Mouse (Mus musculus): ENCODE results near the gene Peli2. TPM values are rescaled to one million over a fixed set of nuclear protein-coding genes. Genes with fewer than 3 reads are reported as not detected.

Gene Peli2
- polyA plus RNA-seq, 1 experiment, result 8.8 TPM

DNA sequence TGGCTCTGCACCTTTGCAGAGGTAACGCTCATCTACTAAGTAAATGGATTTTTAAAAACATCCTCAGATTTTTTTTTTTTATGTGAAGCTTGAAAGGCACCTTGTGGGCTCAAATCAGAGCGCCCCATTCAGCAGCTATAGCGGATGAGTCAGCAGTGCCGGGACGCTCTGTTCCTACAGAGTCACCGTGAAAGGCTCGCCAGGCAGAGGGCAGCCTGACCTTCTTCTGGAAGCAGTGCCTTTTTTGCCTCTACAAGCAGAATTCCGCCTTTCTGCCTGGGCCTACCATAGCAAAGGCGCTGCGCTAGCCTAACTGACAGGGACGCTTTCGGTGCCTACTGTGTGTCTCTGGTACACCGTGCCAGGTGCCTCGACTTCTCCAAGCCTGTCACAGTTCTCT lies 41.8 kb downstream of the Peli2 start:
- Histone ChIP-seq H3K4me1 (ENCODE audit: control insufficient read depth, insufficient read depth, low read length) (no peaks in the 10 kb centered on the region), H3K27ac (ENCODE audit: control insufficient read depth, insufficient read depth, low read depth, low read length, poor library complexity) (no peak overlapping the region), H3K4me3 (replicated peaks; ENCODE audit: control insufficient read depth, low read depth, low read length) (no peak overlapping the region)
- TF ChIP-seq CTCF (IDR thresholded peaks at IDR 0.05; ENCODE audit: control insufficient read depth, insufficient read depth, low read length) (no peak), POLR2A (IDR thresholded peaks at IDR 0.05; ENCODE audit: borderline replicate concordance, control insufficient read depth, low read depth, low read length) (no peak)
- WGBS, result 85% methylated on average over 14 of the region's 14 CpGs

DNA sequence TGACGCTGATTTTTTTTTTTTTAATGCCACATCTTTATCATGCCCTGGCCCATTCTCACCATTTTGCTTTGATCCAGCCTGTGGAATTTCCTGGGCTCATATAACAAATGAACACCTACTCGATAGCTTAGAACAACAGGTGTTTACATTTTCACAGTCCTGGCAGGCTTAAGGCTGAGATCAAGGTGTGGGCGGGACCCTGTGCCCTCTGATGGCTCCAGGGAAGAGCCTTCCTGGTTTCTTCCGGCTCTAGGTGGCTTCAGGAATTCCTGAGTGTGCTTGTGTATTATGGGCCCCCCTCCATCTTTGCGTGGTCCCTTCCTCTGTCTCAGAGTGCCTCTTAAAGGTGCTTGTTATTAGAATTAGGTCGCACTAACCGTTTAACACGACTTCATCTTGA lies 44.3 kb downstream of the Peli2 start:
- Histone ChIP-seq H3K4me1 (ENCODE audit: control insufficient read depth, insufficient read depth, low read length) (no peaks in the 10 kb centered on the region), H3K4me3 (replicated peaks; ENCODE audit: control insufficient read depth, low read depth, low read length) (no peak overlapping the region), H3K27ac (ENCODE audit: control insufficient read depth, insufficient read depth, low read depth, low read length, poor library complexity) (no peak overlapping the region)
- WGBS, result 88% methylated on average over 8 of the region's 8 CpGs
- TF ChIP-seq CTCF (IDR thresholded peaks at IDR 0.05; ENCODE audit: control insufficient read depth, insufficient read depth, low read length) (no peak), POLR2A (IDR thresholded peaks at IDR 0.05; ENCODE audit: borderline replicate concordance, control insufficient read depth, low read depth, low read length) (no peak)

DNA sequence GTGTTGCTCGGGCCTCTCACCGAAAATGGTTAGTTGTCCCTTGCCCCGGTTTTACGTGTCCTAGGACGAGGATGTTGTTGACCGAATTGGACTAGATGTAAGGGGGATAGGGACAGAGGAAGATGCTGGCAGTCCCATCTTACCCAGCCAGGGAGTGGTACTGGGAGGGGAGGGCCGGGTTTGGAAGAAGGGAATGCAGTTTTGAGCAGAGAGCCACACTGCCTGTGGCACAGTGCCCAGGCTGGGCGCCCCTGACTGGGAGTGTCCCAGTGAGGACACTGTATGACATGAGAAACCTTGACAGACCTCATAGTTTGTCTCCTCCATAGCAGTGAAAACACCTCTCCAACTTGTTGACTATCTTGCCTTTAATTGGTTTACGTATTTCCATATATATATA lies 45.8 kb downstream of the Peli2 start:
- no peak for TF ChIP-seq CTCF (IDR thresholded peaks at IDR 0.05; ENCODE audit: control insufficient read depth, insufficient read depth, low read length)
- no peak for TF ChIP-seq POLR2A (IDR thresholded peaks at IDR 0.05; ENCODE audit: borderline replicate concordance, control insufficient read depth, low read depth, low read length)
- Histone ChIP-seq H3K4me3 (replicated peaks; ENCODE audit: control insufficient read depth, low read depth, low read length) (no peak overlapping the region), H3K27ac (ENCODE audit: control insufficient read depth, insufficient read depth, low read depth, low read length, poor library complexity) (no peak overlapping the region), H3K4me1 (ENCODE audit: control insufficient read depth, insufficient read depth, low read length) (no peaks in the 10 kb centered on the region)
- WGBS, result 88% methylated on average over 9 of the region's 9 CpGs

DNA sequence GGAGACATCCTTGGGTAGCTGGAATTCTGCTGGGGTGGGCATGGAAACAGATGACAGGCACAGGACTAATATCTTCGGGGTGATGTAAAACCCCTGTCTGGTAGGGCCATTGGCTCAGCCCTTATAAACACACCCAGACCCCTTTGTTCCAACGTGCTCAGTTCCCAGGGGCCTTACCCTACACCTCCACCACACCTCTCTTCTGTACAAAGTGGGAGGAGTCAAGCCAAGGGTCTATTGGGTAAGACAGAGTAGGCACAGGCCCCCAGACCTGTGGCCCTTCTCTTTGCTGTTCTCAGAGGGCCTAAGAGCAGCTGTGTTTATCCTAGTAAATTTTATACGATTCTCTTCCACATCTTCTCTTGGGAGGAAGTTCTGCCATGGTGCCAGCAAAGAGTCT lies 46.4 kb downstream of the Peli2 start:
- no peak for TF ChIP-seq POLR2A (IDR thresholded peaks at IDR 0.05; ENCODE audit: borderline replicate concordance, control insufficient read depth, low read depth, low read length)
- Histone ChIP-seq H3K27ac (ENCODE audit: control insufficient read depth, insufficient read depth, low read depth, low read length, poor library complexity) (no peak overlapping the region), H3K4me1 (ENCODE audit: control insufficient read depth, insufficient read depth, low read length) (no peaks in the 10 kb centered on the region), H3K4me3 (replicated peaks; ENCODE audit: control insufficient read depth, low read depth, low read length) (no peak overlapping the region)
- 67% methylated on average over 3 of the region's 3 CpGs for WGBS

DNA sequence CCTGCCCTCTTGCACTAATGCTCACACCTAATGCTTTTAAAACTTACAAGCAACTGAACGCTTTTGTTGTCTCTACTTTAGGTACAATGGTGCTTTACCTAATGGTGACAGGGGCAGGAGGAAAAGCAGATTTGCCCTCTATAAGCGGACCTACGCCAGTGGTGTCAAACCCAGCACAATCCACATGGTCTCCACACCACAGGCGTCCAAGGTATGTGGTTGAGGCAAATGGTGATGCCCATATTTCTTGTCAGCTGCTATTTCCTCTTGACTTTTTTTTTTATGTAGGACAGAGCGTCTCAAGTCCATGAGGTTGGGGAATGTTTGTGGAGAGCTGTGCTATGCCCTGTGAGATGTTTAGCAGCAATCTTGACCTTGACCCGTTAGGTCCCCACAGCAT lies 47.5 kb downstream of the Peli2 start:
- TF ChIP-seq POLR2A (IDR thresholded peaks at IDR 0.05; ENCODE audit: borderline replicate concordance, control insufficient read depth, low read depth, low read length), result no peak
- no peak for TF ChIP-seq CTCF (IDR thresholded peaks at IDR 0.05; ENCODE audit: control insufficient read depth, insufficient read depth, low read length)
- Histone ChIP-seq H3K4me3 (replicated peaks; ENCODE audit: control insufficient read depth, low read depth, low read length) (no peak overlapping the region), H3K27ac (ENCODE audit: control insufficient read depth, insufficient read depth, low read depth, low read length, poor library complexity) (no peak overlapping the region), H3K4me1 (ENCODE audit: control insufficient read depth, insufficient read depth, low read length) (no peaks in the 10 kb centered on the region)
- WGBS, result 78% methylated on average over 6 of the region's 6 CpGs

DNA sequence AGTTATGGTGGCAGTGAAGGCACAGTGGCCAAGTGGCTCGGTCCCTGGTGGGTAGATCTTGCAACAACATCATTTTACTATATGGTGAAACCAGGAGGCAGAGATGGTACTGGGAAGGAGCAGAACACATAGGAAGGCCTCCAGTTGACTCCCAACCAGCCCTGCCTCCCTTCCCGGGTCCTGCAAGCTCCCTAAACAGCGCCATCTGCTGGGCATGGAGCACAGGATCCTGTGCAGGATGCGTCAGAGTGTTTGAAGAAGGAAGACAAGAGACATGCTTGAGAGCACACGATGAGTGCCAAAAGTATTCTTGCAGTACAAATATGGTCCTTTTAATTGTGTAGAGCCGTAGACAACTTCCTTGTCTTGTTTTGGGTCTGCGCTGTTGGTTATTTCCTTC lies 49.3 kb downstream of the Peli2 start:
- TF ChIP-seq POLR2A (IDR thresholded peaks at IDR 0.05; ENCODE audit: borderline replicate concordance, control insufficient read depth, low read depth, low read length) (no peak), CTCF (IDR thresholded peaks at IDR 0.05; ENCODE audit: control insufficient read depth, insufficient read depth, low read length) (peak; percentile 60)
- Histone ChIP-seq H3K4me3 (replicated peaks; ENCODE audit: control insufficient read depth, low read depth, low read length) (no peak overlapping the region), H3K4me1 (ENCODE audit: control insufficient read depth, insufficient read depth, low read length) (no peaks in the 10 kb centered on the region), H3K27ac (ENCODE audit: control insufficient read depth, insufficient read depth, low read depth, low read length, poor library complexity) (no peak overlapping the region)
- WGBS, result 65% methylated on average over 7 of the region's 7 CpGs

DNA sequence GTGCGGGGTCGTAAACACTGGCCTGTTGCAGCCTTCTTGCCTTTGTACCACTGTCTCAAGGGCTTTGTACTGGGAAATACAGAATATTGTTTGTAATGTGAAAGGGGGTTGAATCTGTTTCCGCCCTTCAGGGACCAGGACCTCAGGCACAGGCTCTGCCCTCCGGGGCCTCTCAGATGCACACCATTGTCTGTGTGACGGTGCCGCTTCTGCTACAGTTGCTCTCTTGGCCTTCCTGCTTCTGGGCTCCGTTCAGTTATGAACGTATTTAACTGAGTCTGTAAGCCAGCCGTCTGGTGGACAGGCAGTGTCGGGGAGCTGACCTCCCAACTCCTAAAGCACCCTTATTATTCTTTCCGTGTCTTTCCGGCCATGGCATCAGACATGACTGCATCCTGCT lies 50.6 kb downstream of the Peli2 start:
- H3K4me1 ChIP-seq (ENCODE audit: control insufficient read depth, insufficient read depth, low read length), result no peaks in the 10 kb centered on the region
- TF ChIP-seq POLR2A (IDR thresholded peaks at IDR 0.05; ENCODE audit: borderline replicate concordance, control insufficient read depth, low read depth, low read length), result no peak
- no peak for TF ChIP-seq CTCF (IDR thresholded peaks at IDR 0.05; ENCODE audit: control insufficient read depth, insufficient read depth, low read length)
- 87% methylated on average over 12 of the region's 12 CpGs for WGBS
- no peak overlapping the region for H3K27ac ChIP-seq (ENCODE audit: control insufficient read depth, insufficient read depth, low read depth, low read length, poor library complexity)
- no peak overlapping the region for H3K4me3 ChIP-seq (replicated peaks; ENCODE audit: control insufficient read depth, low read depth, low read length)

DNA sequence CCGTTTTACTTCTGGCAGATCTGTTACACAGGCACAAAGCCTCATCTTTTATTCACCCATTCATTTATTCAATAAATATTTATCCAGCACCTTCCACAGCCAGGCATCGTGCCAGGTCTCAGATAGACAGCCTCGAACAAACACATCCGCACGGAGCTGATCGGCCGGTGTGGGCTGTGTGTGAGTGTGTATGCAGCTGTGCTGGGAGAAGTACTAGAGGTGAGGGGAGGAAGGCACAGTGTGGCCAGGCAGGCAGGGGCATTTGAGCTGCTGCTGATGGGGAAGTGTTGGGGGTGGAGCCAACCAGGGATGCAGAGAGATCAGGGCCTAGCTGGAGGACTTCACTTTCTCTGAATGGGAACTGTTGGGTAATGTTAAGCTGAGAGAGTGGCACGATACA lies 51.4 kb downstream of the Peli2 start:
- TF ChIP-seq CTCF (IDR thresholded peaks at IDR 0.05; ENCODE audit: control insufficient read depth, insufficient read depth, low read length) (no peak), POLR2A (IDR thresholded peaks at IDR 0.05; ENCODE audit: borderline replicate concordance, control insufficient read depth, low read depth, low read length) (no peak)
- WGBS, result 66% methylated on average over 8 of the region's 8 CpGs
- Histone ChIP-seq H3K4me1 (ENCODE audit: control insufficient read depth, insufficient read depth, low read length) (no peaks in the 10 kb centered on the region), H3K27ac (ENCODE audit: control insufficient read depth, insufficient read depth, low read depth, low read length, poor library complexity) (no peak overlapping the region), H3K4me3 (replicated peaks; ENCODE audit: control insufficient read depth, low read depth, low read length) (no peak overlapping the region)

DNA sequence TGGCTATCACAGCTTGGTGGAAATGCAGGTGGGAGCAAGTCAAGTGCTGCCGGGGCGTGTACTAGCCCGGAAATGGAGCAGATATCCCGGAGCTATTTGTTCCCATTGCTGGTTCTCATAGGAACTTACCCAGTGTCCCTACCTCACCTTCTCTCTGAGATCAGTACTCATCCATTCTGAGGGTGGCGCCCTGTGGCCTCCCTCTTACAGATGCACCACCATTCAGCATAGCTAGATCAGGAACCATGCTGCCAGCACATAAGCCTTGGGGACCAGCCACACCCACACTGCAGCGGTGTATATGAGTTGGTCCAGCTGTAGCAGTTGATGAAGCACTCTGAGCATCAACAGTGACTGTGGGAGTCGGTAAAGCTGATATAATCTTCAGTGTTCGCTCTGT lies 52.3 kb downstream of the Peli2 start:
- TF ChIP-seq CTCF (IDR thresholded peaks at IDR 0.05; ENCODE audit: control insufficient read depth, insufficient read depth, low read length), result no peak
- no peak for TF ChIP-seq POLR2A (IDR thresholded peaks at IDR 0.05; ENCODE audit: borderline replicate concordance, control insufficient read depth, low read depth, low read length)
- Histone ChIP-seq H3K27ac (ENCODE audit: control insufficient read depth, insufficient read depth, low read depth, low read length, poor library complexity) (no peak overlapping the region), H3K4me3 (replicated peaks; ENCODE audit: control insufficient read depth, low read depth, low read length) (no peak overlapping the region), H3K4me1 (ENCODE audit: control insufficient read depth, insufficient read depth, low read length) (no peaks in the 10 kb centered on the region)
- WGBS, result 88% methylated on average over 8 of the region's 8 CpGs

Data from bone marrow, adult 2 months (tissue).